Mouse (Mus musculus) CH12.LX (cell line): ENCODE results near the gene Ccdc86.

Source experiments
- CHD2 ChIP-seq: IDR thresholded peaks from 2 replicates; pipeline ENCODE4 v1.6.1; 2011; ENCODE audit warnings: low read length, improper control_type of control experiment
- CTCF ChIP-seq, 2 experiments: IDR thresholded peaks in 1 of 2; conservative IDR thresholded peaks in 1 of 2; 2 replicates each; pipeline ENCODE4 v1.5.1; 2011 to 2012; ENCODE audit warnings: low read depth in 2 of 2, low read length in 2 of 2, improper control_type of control experiment in 1 of 2, inconsistent platforms in 1 of 2, mild to moderate bottlenecking in 1 of 2, moderate library complexity in 1 of 2
- NELFE ChIP-seq: IDR thresholded peaks from 2 replicates; pipeline ENCODE4 v1.6.1; 2011; ENCODE audit warnings: low read depth, low read length, improper control_type of control experiment
- POLR2A ChIP-seq: IDR thresholded peaks from 2 replicates; pipeline ENCODE4 v1.6.1; 2011; ENCODE audit warnings: low read depth, mild to moderate bottlenecking, improper control_type of control experiment, low read length
- POLR2AphosphoS2 ChIP-seq: IDR thresholded peaks from 2 replicates; pipeline ENCODE4 v1.6.1; 2011; ENCODE audit warnings: low read depth, low read length, improper control_type of control experiment
- RCOR1 ChIP-seq: conservative IDR thresholded peaks from 2 replicates; pipeline ENCODE4 v1.6.1; 2012; ENCODE audit warnings: low read depth, mild to moderate bottlenecking, inconsistent platforms, low read length, improper control_type of control experiment
- ZNF384 ChIP-seq: IDR thresholded peaks from 2 replicates; pipeline ENCODE4 v1.6.1; 2012; ENCODE audit warnings: low read depth, low read length, improper control_type of control experiment, inconsistent platforms

DNA sequence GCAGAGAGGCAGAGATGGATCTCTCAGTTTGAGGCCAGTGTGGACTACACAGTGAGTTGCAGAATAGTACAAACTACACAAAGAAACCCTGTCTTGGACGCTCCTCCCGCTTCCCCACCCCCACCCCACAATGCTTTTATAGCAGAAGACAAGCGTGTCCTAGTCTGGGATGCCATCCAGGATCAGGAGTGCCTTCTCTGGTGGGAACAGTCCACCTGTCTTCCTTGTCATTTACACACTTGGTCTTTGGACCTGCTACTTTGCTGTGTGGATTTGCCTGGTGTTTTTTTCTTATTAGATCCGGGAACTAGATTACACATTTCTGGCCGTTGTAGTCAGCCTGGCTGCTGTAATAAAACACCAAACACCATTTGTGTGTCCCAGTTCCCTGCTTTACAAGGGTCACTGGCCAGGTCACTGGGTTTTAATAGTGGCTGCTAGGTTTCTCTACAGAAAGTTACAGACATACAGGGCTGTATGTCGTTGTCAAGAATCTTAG, 22.9 kb downstream of the Ccdc86 start:
- no peak for TF ChIP-seq CHD2
- TF ChIP-seq CTCF (conservative IDR thresholded peaks at IDR 0.05 in 1 of 2, IDR thresholded peaks at IDR 0.05 in 1 of 2; ENCODE audit: low read depth in 2 of 2, low read length in 2 of 2) = no peak
- no peak for TF ChIP-seq NELFE
- TF ChIP-seq POLR2AphosphoS2 = no peak
- TF ChIP-seq RCOR1 = no peak
- no peak for TF ChIP-seq ZNF384
- no peak for TF ChIP-seq POLR2A
